Mouse (Mus musculus): Measurements from ENCODE around the gene Smpdl3b. TPM values are rescaled to one million over a fixed set of nuclear protein-coding genes. Genes with fewer than 3 reads are reported as not detected.
"Not testable (repeated sequence)": the region's sequence is repeated elsewhere in the genome, so short reads cannot be mapped to it uniquely, and the experiment has no call there.

The Smpdl3b gene
- polyA plus RNA-seq, 1 experiment from 2014 or later: 3.2 TPM

DNA sequence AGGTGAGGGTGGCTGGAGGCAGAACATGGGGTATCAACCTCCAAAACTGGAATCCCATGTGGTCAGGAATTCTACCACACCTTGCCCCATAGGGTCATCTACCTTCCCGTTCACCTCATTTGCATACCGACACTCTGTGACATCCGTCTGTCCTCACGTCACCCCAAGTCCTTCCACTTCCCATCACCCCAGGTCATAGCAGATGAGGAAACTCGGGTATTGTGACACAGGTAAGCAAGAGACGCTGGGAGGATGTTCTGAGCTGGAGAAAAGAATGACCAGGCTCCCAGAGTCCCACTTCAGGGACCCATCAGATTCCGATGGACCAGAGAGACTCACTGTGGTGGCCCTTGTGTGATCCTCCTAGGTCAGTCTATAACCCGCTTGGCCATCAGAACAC, 37.7 kb upstream of the Smpdl3b start:
- no peaks in the 10 kb centered on the region for H3K9me3 ChIP-seq (replicated peaks; ENCODE audit: control insufficient read depth, low read length)
- ATAC-seq (replicated peaks; ENCODE audit: insufficient number of reproducible peaks, low FRiP score, low TSS enrichment, low read depth) (no peak), DNase-seq (ENCODE audit: low spot score) (no peak)
- peaks cover 5% of the 10 kb centered on the region; the same call in 1 of the 2 replicates for H3K27me3 ChIP-seq (ENCODE audit: control insufficient read depth, insufficient read depth, low read length)
- WGBS: 78% methylated on average over 8 of the region's 8 CpGs
- H3K4me1 ChIP-seq (ENCODE audit: control insufficient read depth, insufficient read depth, low read length): no peaks in the 10 kb centered on the region
- H3K27ac ChIP-seq (replicated peaks; ENCODE audit: low read depth, low read length): no peak overlapping the region
- no peak overlapping the region for H3K4me3 ChIP-seq (ENCODE audit: low read depth, low read length)
- H3K4me2 ChIP-seq (ENCODE audit: low read depth, low read length): no peak overlapping the region
- H3K9ac ChIP-seq (replicated peaks; ENCODE audit: low read length): no peak overlapping the region
- no peaks in the 10 kb centered on the region for H3K36me3 ChIP-seq (replicated peaks; ENCODE audit: control insufficient read depth, insufficient read depth, low read depth, low read length)

DNA sequence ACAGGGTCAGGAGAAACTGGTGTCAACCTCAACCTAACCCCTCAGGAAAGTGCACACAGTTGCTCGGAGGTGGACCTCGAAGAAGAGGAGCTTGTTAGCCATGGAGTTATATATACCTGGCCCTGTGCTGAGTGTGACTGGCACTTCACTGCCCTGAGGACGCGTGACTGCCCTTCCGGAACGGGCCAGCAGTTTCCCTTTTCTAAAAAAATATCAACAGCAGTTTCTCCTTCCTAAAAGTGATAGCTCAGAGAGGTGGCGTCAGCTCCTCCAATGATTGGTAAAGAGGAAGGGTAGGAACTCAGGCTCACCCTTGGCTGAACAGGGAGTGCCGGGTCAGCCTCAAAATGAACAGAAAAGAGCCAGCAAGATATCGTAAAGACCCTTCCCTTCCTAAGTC, 37.0 kb upstream of the Smpdl3b start:
- ATAC-seq (replicated peaks; ENCODE audit: insufficient number of reproducible peaks, low FRiP score, low TSS enrichment, low read depth) (no peak), DNase-seq (ENCODE audit: low spot score) (no peak)
- Histone ChIP-seq H3K9me3 (replicated peaks; ENCODE audit: control insufficient read depth, low read length) (no peaks in the 10 kb centered on the region), H3K27ac (replicated peaks; ENCODE audit: low read depth, low read length) (no peak overlapping the region), H3K4me3 (ENCODE audit: low read depth, low read length) (no peak overlapping the region), H3K36me3 (replicated peaks; ENCODE audit: control insufficient read depth, insufficient read depth, low read depth, low read length) (no peaks in the 10 kb centered on the region), H3K27me3 (ENCODE audit: control insufficient read depth, insufficient read depth, low read length) (peaks cover 5% of the 10 kb centered on the region; the same call in 1 of the 2 replicates), H3K4me1 (ENCODE audit: control insufficient read depth, insufficient read depth, low read length) (no peaks in the 10 kb centered on the region), H3K9ac (replicated peaks; ENCODE audit: low read length) (no peak overlapping the region), H3K4me2 (ENCODE audit: low read depth, low read length) (no peak overlapping the region)
- WGBS: 72% methylated on average over 9 of the region's 9 CpGs

DNA sequence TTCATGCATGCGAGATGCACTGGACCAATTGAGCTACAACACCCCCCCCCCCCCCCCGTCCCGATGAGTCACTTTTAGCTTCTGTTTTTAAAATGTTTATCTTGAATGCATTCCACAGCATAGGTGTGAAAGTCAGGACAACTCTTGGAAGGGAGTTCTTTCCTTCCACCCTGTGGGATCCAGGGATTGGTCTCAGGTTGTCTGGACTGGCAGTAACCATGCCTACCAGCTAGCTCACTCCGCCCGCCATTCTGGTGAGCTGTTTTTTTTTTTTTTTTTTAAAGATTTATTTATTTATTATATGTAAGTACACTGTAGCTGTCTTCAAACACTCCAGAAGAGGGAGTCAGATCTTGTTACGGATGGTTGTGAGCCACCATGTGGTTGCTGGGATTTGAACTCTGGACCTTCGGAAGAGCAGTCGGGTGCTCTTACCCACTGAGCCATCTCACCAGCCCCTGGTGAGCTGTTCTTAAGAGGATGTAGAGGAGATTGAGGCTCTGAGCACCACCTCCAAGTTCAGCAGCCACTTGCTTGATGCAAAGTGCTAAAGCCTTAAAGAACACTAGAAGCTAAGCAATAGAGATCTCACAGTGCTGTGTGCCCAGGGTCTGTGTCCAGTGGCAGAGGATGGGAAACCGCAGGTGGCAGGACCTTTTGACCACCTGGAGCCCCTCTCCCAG, 36.4 kb upstream of the Smpdl3b start:
- H3K9ac ChIP-seq (replicated peaks; ENCODE audit: low read length); ATAC-seq (replicated peaks; ENCODE audit: insufficient number of reproducible peaks, low FRiP score, low TSS enrichment, low read depth); H3K9me3 ChIP-seq (replicated peaks; ENCODE audit: control insufficient read depth, low read length); H3K36me3 ChIP-seq (replicated peaks; ENCODE audit: control insufficient read depth, insufficient read depth, low read depth, low read length); H3K4me2 ChIP-seq (ENCODE audit: low read depth, low read length); H3K4me1 ChIP-seq (ENCODE audit: control insufficient read depth, insufficient read depth, low read length); H3K4me3 ChIP-seq (ENCODE audit: low read depth, low read length); DNase-seq (ENCODE audit: low spot score); H3K27ac ChIP-seq (replicated peaks; ENCODE audit: low read depth, low read length); H3K27me3 ChIP-seq (ENCODE audit: control insufficient read depth, insufficient read depth, low read length): not testable (repeated sequence)
- 92% methylated on average over 8 of the region's 9 CpGs for WGBS

DNA sequence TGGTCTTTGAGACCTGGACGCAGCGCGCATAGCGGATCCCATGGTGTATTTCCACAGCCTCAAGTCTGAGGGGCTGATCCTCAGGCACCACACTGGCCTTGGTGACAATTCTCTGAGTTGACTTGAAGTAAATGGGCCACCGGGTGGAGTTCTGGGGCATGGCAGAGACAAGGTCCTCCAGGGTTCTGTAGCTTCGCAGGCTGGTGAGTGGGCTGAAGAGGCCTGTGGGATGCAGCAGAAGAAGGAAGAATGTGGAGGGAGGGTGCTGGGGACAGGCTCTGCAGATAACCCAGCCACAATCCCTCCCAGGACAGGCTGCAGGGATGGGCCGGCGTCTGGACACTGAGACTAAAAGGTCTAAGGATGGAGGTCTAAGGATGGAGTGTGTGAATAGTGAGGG, 32.7 kb upstream of the Smpdl3b start:
- Histone ChIP-seq H3K27ac (replicated peaks; ENCODE audit: low read depth, low read length) (no peak overlapping the region), H3K9me3 (replicated peaks; ENCODE audit: control insufficient read depth, low read length) (no peaks in the 10 kb centered on the region), H3K27me3 (ENCODE audit: control insufficient read depth, insufficient read depth, low read length) (peaks cover 2% of the 10 kb centered on the region; the same call in 1 of the 2 replicates), H3K4me2 (ENCODE audit: low read depth, low read length) (no peak overlapping the region), H3K4me1 (ENCODE audit: control insufficient read depth, insufficient read depth, low read length) (no peaks in the 10 kb centered on the region), H3K9ac (replicated peaks; ENCODE audit: low read length) (no peak overlapping the region), H3K4me3 (ENCODE audit: low read depth, low read length) (no peak overlapping the region), H3K36me3 (replicated peaks; ENCODE audit: control insufficient read depth, insufficient read depth, low read depth, low read length) (no peaks in the 10 kb centered on the region)
- no peak for DNase-seq (ENCODE audit: low spot score)
- WGBS: 83% methylated on average over 8 of the region's 8 CpGs
- ATAC-seq (replicated peaks; ENCODE audit: insufficient number of reproducible peaks, low FRiP score, low TSS enrichment, low read depth): no peak

DNA sequence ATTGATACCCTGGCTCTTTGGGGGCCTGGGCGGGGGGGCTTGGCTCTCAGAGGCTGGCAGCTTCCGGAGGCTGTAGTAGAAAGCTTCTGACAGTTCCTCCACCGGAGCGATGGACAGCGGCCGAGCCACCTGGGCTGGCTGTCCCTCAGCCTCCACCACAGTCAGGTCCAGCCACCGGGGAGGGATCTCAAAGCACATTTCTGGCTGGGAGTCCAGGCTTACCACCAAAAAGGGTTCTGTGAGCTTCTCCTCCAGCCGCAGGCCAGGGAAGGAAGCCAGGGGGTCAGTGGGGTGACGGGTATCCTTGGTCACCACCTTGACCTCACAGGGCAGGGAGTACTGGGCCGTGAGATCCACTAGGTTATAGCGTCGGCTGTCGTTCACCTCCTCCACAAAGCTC, 28.2 kb upstream of the Smpdl3b start:
- H3K27ac ChIP-seq (replicated peaks; ENCODE audit: low read depth, low read length): no peak overlapping the region
- ATAC-seq (replicated peaks; ENCODE audit: insufficient number of reproducible peaks, low FRiP score, low TSS enrichment, low read depth) (no peak), DNase-seq (ENCODE audit: low spot score) (no peak)
- WGBS: 89% methylated on average over 13 of the region's 13 CpGs
- H3K9ac ChIP-seq (replicated peaks; ENCODE audit: low read length): no peak overlapping the region
- H3K27me3 ChIP-seq (ENCODE audit: control insufficient read depth, insufficient read depth, low read length): no peaks in the 10 kb centered on the region
- no peaks in the 10 kb centered on the region for H3K36me3 ChIP-seq (replicated peaks; ENCODE audit: control insufficient read depth, insufficient read depth, low read depth, low read length)
- no peaks in the 10 kb centered on the region for H3K9me3 ChIP-seq (replicated peaks; ENCODE audit: control insufficient read depth, low read length)
- H3K4me1 ChIP-seq (ENCODE audit: control insufficient read depth, insufficient read depth, low read length): no peaks in the 10 kb centered on the region
- H3K4me2 ChIP-seq (ENCODE audit: low read depth, low read length): no peak overlapping the region
- H3K4me3 ChIP-seq (ENCODE audit: low read depth, low read length): no peak overlapping the region

DNA sequence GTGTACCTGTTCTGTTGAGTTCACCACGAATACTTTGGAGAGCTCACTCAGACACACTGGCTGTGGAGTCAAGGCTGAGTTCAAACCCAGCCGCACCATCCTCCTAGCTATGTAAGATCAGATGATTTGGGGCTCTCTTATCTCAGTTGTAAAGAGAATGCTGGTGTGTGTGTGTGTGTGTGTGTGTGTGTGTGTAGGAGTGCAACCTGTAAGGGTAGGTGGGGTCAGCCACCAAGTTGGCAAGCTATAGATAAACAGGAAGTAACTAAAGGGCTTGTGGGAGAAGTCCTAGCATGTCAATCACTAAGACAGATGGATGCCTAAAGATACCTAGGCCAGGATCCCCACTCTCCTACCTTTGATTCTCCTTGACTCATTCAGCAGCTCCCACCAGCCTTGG, 26.7 kb upstream of the Smpdl3b start:
- H3K4me2 ChIP-seq (ENCODE audit: low read depth, low read length): no peak overlapping the region
- ATAC-seq (replicated peaks; ENCODE audit: insufficient number of reproducible peaks, low FRiP score, low TSS enrichment, low read depth) (no peak), DNase-seq (ENCODE audit: low spot score) (no peak)
- H3K4me3 ChIP-seq (ENCODE audit: low read depth, low read length): no peak overlapping the region
- WGBS: 87% methylated on average over 2 of the region's 2 CpGs
- 0 out of 2 replicates have a peak, but pooled peaks cover 2% of the 10 kb centered on the region for H3K36me3 ChIP-seq (replicated peaks; ENCODE audit: control insufficient read depth, insufficient read depth, low read depth, low read length)
- H3K9me3 ChIP-seq (replicated peaks; ENCODE audit: control insufficient read depth, low read length): no peaks in the 10 kb centered on the region
- no peaks in the 10 kb centered on the region for H3K4me1 ChIP-seq (ENCODE audit: control insufficient read depth, insufficient read depth, low read length)
- no peaks in the 10 kb centered on the region for H3K27me3 ChIP-seq (ENCODE audit: control insufficient read depth, insufficient read depth, low read length)
- H3K9ac ChIP-seq (replicated peaks; ENCODE audit: low read length): no peak overlapping the region
- no peak overlapping the region for H3K27ac ChIP-seq (replicated peaks; ENCODE audit: low read depth, low read length)

DNA sequence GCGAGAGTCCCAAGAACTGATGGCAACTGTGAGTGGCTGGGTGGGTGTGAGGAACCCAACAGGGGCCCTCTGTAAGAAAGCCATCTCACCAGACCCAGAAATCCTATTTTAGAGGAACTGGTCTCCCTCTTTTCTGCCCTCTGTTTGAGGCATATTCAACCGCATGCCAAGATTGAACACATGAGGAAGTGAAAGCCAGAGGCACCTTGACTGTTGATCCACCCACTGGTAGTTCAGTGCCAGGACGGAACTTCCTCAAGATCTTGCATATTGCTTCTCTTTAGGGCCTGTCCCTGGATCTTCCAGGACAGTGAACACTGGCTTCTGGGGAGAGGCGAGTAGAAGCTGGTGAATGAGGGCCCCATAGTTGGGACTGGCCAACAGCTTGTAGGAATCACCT, 23.2 kb upstream of the Smpdl3b start:
- H3K4me2 ChIP-seq (ENCODE audit: low read depth, low read length): no peak overlapping the region
- no peaks in the 10 kb centered on the region for H3K9me3 ChIP-seq (replicated peaks; ENCODE audit: control insufficient read depth, low read length)
- no peak for ATAC-seq (replicated peaks; ENCODE audit: insufficient number of reproducible peaks, low FRiP score, low TSS enrichment, low read depth)
- 89% methylated on average over 4 of the region's 4 CpGs for WGBS
- no peak overlapping the region for H3K27ac ChIP-seq (replicated peaks; ENCODE audit: low read depth, low read length)
- H3K27me3 ChIP-seq (ENCODE audit: control insufficient read depth, insufficient read depth, low read length): no peaks in the 10 kb centered on the region
- DNase-seq (ENCODE audit: low spot score): no peak
- H3K36me3 ChIP-seq (replicated peaks; ENCODE audit: control insufficient read depth, insufficient read depth, low read depth, low read length): peaks cover 6% of the 10 kb centered on the region
- H3K4me3 ChIP-seq (ENCODE audit: low read depth, low read length): no peak overlapping the region
- H3K9ac ChIP-seq (replicated peaks; ENCODE audit: low read length): no peak overlapping the region
- no peaks in the 10 kb centered on the region for H3K4me1 ChIP-seq (ENCODE audit: control insufficient read depth, insufficient read depth, low read length)

DNA sequence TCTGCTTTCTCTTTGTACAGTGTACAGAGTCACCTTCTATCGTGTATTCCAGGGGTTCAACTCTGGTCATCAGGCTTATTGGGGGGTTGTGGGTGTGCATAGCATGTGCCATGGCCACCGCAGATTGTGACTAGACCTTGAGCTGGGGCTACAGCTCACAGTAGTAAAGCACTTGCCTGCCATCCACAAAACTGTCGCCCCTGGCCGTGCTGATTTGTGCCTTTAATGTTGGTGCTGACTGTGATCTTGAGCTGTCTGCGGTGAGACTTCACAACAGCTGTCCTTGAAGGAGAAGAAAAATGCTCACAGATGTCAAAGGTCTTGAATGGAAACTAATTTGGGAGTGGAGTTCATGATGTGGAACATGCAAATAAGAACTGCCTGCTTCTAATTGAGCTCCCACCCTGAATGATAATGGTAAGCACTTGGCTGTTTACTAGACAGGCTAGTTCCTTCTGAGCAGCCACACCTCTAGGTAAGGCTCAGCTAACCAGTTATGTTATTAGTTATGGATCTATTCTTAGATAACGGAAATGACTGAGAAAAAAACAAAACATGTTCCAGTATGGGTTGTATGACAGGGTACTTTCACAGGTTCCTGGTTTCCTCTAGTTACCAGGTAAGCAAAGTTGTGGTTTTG, 21.6 kb upstream of the Smpdl3b start:
- no peaks in the 10 kb centered on the region for H3K4me1 ChIP-seq (ENCODE audit: control insufficient read depth, insufficient read depth, low read length)
- H3K4me3 ChIP-seq (ENCODE audit: low read depth, low read length): no peak overlapping the region
- 91% methylated on average over 6 of the region's 6 CpGs for WGBS
- H3K9ac ChIP-seq (replicated peaks; ENCODE audit: low read length): no peak overlapping the region
- H3K36me3 ChIP-seq (replicated peaks; ENCODE audit: control insufficient read depth, insufficient read depth, low read depth, low read length): peaks cover 6% of the 10 kb centered on the region
- no peak overlapping the region for H3K27ac ChIP-seq (replicated peaks; ENCODE audit: low read depth, low read length)
- H3K4me2 ChIP-seq (ENCODE audit: low read depth, low read length): no peak overlapping the region
- ATAC-seq (replicated peaks; ENCODE audit: insufficient number of reproducible peaks, low FRiP score, low TSS enrichment, low read depth) (no peak), DNase-seq (ENCODE audit: low spot score) (no peak)
- no peaks in the 10 kb centered on the region for H3K9me3 ChIP-seq (replicated peaks; ENCODE audit: control insufficient read depth, low read length)
- no peaks in the 10 kb centered on the region for H3K27me3 ChIP-seq (ENCODE audit: control insufficient read depth, insufficient read depth, low read length)

All from embryonic facial prominence, embryonic 11.5 days (tissue).